22 mouse cellular contexts compared by ENCODE assay signal in genomic region chr17:44707956-44708355, GRCm38 (mm10).
DNase-seq lines count a peak whose midpoint lies in the region; ATAC-seq and TF ChIP-seq lines count a peak whose summit lies in the region.
"Had no signal": no experiment of that assay in that cellular context is flagged by ENCODE, and none has a peak within 500 bp of the region (broad histone marks: within the 10 kb centered on the region; RNA-seq: fewer than 3 reads in every experiment).

No protein-coding gene starts in this region.

- DNase-seq in heart, adult 11 months: peak; percentile 42
- DNase-seq in heart, postnatal 10 days: no peak
- DNase-seq in stomach, postnatal 0 days (ENCODE audit: low spot score): no peak
- no peak for DNase-seq in thymus, postnatal 10 days (ENCODE audit: low spot score in 2 of 2)
- DNase-seq: adrenal gland, postnatal 10 days; cerebellum, adult 18-20 months; cerebellum, adult 8-10 months; cerebellum, adult 9-11 months; cerebellum, postnatal 14 days; cerebellum, postnatal 36 days; embryo, embryonic 11 days; forebrain, postnatal 0 days had no signal

- H3K27ac ChIP-seq in stomach, embryonic 16.5 days (ENCODE audit: low read length): peak overlapping the region; percentile 43
- H3K27ac ChIP-seq in stomach, postnatal 0 days (replicated peaks): no peak overlapping the region
- H3K27ac ChIP-seq in embryonic fibroblast, embryonic 13.5 days (ENCODE audit: insufficient read depth, low read length): peak overlapping the region; percentile 96
- H3K27ac ChIP-seq: embryonic facial prominence, embryonic 13.5 days; embryonic facial prominence, embryonic 15.5 days; forebrain, embryonic 13.5 days; forebrain, embryonic 15.5 days had no signal

- H3K27me3 ChIP-seq in stomach, embryonic 16.5 days (ENCODE audit: control insufficient read depth, insufficient read depth, low read length): no peaks in the 10 kb centered on the region
- no peaks in the 10 kb centered on the region for H3K27me3 ChIP-seq in stomach, postnatal 0 days (ENCODE audit: control insufficient read depth, insufficient read depth, low read length)
- H3K27me3 ChIP-seq: CH12.LX; embryonic facial prominence, embryonic 13.5 days; forebrain, embryonic 13.5 days; forebrain, embryonic 15.5 days; Patski had no signal

- 92% methylated on average over 3 of the region's 3 CpGs for WGBS in stomach, embryonic 16.5 days
- WGBS in stomach, postnatal 0 days: 91% methylated on average over 3 of the region's 3 CpGs

- no peak overlapping the region for H3K9ac ChIP-seq in stomach, embryonic 16.5 days (ENCODE audit: low read length)
- no peak overlapping the region for H3K9ac ChIP-seq in stomach, postnatal 0 days (ENCODE audit: low read length)
- H3K9ac ChIP-seq: embryonic facial prominence, embryonic 13.5 days; embryonic facial prominence, embryonic 15.5 days; forebrain, embryonic 13.5 days; forebrain, embryonic 15.5 days; forebrain, postnatal 0 days had no signal

- no peak for TF ChIP-seq POLR2A in embryonic fibroblast, embryonic 13.5 days (IDR thresholded peaks at IDR 0.05; ENCODE audit: low read depth, low read length)

- intact Hi-C loops in heart, postnatal 10 days (cut with DNase I): no loop called here

- H3K4me2 ChIP-seq in stomach, embryonic 16.5 days (ENCODE audit: low read depth, low read length): no peak overlapping the region
- no peak overlapping the region for H3K4me2 ChIP-seq in stomach, postnatal 0 days (replicated peaks; ENCODE audit: low read depth)
- H3K4me2 ChIP-seq: embryonic facial prominence, embryonic 13.5 days; embryonic facial prominence, embryonic 15.5 days; forebrain, embryonic 13.5 days; forebrain, embryonic 15.5 days had no signal

- TF ChIP-seq CTCF in stomach, postnatal 0 days (IDR thresholded peaks at IDR 0.05; ENCODE audit: low read depth): no peak
- TF ChIP-seq CTCF in embryonic fibroblast, embryonic 13.5 days (IDR thresholded peaks at IDR 0.05; ENCODE audit: borderline replicate concordance, insufficient read depth, low read length): no peak

- H3K36me3 ChIP-seq in stomach, embryonic 16.5 days (ENCODE audit: control insufficient read depth, insufficient read depth, low read length): no peaks in the 10 kb centered on the region
- no peaks in the 10 kb centered on the region for H3K36me3 ChIP-seq in stomach, postnatal 0 days (ENCODE audit: control insufficient read depth, insufficient read depth, low read length)
- H3K36me3 ChIP-seq: embryonic facial prominence, embryonic 15.5 days; forebrain, embryonic 15.5 days; G1E had no signal

- H3K4me1 ChIP-seq in stomach, embryonic 16.5 days (ENCODE audit: control insufficient read depth, insufficient read depth, low read length): peaks cover 17% of the 10 kb centered on the region
- H3K4me1 ChIP-seq in stomach, postnatal 0 days (replicated peaks; ENCODE audit: control insufficient read depth, insufficient read depth): peaks cover 5% of the 10 kb centered on the region; the same call in 1 of the 2 replicates
- H3K4me1 ChIP-seq in embryonic fibroblast, embryonic 13.5 days (ENCODE audit: control insufficient read depth, insufficient read depth, low read length): peaks cover 24% of the 10 kb centered on the region

- no peak for TF ChIP-seq EP300 in stomach, postnatal 0 days (optimal IDR thresholded peaks at IDR 0.05)

- no peaks in the 10 kb centered on the region for H3K9me3 ChIP-seq in stomach, embryonic 16.5 days (replicated peaks; ENCODE audit: control insufficient read depth, low read length)
- H3K9me3 ChIP-seq in stomach, postnatal 0 days (ENCODE audit: control insufficient read depth, low read length): no peaks in the 10 kb centered on the region
- H3K9me3 ChIP-seq: embryonic facial prominence, embryonic 13.5 days; embryonic facial prominence, embryonic 15.5 days; forebrain, embryonic 13.5 days; forebrain, embryonic 15.5 days had no signal

- no peak overlapping the region for H3K4me3 ChIP-seq in stomach, embryonic 16.5 days (replicated peaks; ENCODE audit: low read length)
- no peak overlapping the region for H3K4me3 ChIP-seq in stomach, postnatal 0 days (ENCODE audit: low read depth, low read length)
- H3K4me3 ChIP-seq in embryonic fibroblast, embryonic 13.5 days (ENCODE audit: insufficient read depth, low read length): no peak overlapping the region
- H3K4me3 ChIP-seq: embryonic facial prominence, embryonic 13.5 days; embryonic facial prominence, embryonic 15.5 days; forebrain, embryonic 13.5 days; forebrain, embryonic 15.5 days had no signal

- ATAC-seq in stomach, embryonic 16.5 days (ENCODE audit: insufficient read depth, low FRiP score): no peak
- ATAC-seq in stomach, postnatal 0 days (ENCODE audit: low FRiP score, low TSS enrichment): no peak
- ATAC-seq: activated CD4-positive, CD25-positive, alpha-beta regulatory T cell, adult 4 months; forebrain, embryonic 13.5 days; forebrain, embryonic 15.5 days; forebrain, postnatal 0 days; Patski had no signal
